Mouse (Mus musculus) adrenal gland, adult (tissue): ENCODE measurements at regions not wholly inside any gene's neighbourhood (a gene's known extent, or its start where the extent isn't known, plus 50 kb on each side); places are given as distances from the start of the nearest gene placed in this dataset.

Experiments used
- DNase-seq, 2 experiments: peaks; one replicate each; pipeline ENCODE4 v3.0.0; 2022 to 2023; ENCODE audit warnings: low spot score in 1 of 2; ENCODE audit not compliant: inconsistent age in 2 of 2

DNA sequence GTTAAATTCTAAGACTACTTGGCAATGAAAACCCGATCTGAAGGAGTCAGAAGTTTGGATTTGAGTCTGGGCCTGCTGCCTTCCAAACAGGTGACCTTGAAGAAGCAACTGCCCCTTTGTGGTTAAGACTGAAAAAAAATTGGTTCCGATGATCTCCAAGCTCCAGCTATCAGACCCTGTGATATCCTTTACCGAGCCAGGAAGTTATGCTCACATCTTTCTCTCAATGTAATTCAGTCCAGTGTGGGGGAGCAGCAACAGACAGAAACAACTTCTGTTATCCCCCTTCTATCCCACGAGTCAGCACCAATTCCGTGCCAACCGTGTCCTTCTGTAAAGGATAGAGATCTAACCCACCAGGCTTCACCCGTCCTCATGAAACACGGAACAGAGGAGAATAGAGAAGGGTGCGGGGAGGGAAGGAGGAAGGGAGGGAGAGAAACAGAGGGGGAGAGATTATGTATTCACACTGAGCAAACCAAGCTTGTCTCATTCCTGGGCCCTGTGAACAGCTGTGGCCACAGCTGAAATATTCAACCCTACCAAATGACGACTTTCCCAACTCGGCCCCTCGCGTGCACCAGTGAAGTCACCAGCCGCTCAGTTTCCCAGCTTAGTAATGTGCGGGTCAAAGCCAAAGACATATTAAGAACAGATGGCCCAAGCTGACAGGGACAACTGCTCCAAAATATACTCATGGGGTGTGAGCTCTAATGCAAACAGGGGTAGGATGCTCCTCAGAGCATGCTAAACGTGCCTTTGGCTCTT is 164.9 kb downstream of the Gas1 start:
- no peak for DNase-seq

DNA sequence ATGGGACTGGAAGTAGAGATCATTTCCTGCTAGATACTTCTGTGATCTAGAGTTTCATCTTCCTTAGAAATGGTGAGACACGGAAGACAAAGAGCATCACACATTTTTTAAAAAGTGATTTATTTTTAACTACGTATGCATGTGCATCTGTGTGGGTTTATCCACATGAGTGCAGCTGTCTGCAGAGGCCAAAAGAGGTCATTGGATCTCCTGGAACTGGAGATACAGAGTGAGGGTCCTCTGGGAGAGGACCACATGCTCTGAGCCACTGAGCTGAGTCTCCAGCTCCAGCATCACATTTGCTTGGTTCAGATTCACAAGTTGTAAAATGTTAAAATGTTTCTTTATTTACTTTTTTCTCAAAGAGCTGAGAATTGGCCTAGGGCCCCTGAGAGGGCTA is 166.1 kb downstream of the Gas1 start:
- no peak for DNase-seq

DNA sequence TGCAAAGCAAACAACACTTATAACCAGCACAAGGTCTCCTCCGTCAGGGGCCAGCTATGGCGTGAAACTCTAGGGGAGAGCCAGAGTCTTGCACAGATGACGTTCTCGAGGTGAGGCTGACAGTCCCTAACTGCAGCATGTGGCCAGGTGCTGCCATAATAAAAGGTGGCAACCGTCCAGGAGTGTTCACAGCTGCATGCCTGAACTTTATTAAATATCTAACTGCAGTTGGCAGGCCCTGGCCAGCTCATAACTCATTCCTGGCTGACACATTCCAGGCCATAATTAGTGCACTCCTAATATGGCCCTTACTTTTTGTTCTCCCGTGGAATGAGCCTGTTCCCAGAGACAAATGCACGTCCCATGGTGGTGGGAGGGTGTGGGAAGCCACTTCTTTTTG is 169.6 kb downstream of the Gas1 start:
- DNase-seq: peak in 1 of 2 experiments; percentile 42

DNA sequence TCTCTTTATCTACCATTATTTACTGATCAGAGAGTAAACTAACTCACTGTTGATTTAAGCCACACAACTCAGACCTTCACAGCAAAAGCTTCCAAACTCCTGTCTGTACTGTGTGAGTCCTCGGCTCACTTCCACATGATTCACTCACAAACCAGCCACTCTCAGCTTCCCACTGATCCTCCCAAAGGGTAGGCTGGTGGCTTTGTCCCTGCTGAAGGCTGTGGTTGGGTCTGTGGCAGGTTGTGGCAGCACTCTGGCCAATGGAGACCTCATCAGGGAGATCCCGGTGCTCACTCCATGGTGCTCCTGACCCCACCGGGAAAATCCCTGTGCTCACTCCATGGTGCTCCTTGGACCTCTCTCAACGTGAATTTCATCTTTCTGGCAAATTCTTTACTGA is 170.1 kb downstream of the Gas1 start:
- DNase-seq: peak; percentile 32 to 43

DNA sequence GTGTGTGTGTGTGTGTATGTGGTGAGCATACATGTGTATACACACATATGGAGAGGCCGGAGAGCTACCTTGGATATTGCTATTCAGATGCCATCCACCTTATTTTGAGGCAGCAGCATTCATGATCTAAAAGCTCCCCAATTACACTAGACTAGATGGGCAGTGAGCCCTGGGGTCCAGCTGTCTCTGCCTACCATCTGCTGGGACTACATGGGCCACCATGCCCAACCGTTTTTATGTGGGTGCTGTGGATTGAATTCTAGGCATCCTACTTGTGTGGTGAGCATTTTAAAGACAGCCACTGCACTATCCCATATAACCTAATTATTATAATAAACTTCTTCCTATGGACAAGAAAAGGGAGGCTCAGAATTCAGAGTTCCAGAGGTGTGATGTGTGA is 172.6 kb downstream of the Gas1 start:
- DNase-seq: no peak

DNA sequence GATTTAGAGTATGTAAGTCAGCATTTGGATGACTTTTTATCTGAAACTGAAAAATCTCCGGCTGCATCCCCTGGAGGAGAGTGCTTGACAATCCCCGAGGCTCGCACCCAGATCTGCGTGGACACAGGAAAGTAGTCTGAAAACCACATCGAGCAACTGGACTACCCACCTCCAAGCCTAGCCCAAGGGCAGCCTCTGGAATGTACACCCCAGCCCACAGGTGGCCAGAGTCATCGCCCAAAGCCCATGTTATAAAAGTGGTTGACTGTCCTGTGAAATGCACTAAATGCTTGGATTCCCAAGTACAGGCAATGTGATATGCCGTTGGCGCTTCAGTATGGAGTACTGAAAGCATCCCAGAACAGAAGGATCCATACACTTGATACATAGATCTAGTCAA is 175.1 kb downstream of the Gas1 start:
- no peak for DNase-seq

DNA sequence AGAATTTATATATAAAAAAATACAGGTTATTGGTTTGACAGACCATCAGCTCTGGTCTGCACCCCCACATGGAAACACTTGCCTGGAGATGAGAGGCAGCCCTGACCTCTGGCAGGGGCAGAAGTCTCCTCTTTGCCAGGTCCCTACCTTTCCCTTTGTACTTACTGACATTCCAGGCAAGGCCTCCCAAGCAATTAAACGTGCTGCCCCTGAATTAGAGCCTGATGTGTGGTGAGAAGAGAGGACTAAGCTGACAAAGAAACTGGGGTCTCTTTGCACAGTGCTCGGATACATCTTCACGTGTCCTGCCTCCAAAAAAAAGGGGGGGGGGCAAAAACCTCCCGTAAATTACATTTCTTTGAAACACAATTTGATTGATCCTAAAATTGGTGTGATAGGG is 175.5 kb downstream of the Gas1 start:
- DNase-seq: no peak

DNA sequence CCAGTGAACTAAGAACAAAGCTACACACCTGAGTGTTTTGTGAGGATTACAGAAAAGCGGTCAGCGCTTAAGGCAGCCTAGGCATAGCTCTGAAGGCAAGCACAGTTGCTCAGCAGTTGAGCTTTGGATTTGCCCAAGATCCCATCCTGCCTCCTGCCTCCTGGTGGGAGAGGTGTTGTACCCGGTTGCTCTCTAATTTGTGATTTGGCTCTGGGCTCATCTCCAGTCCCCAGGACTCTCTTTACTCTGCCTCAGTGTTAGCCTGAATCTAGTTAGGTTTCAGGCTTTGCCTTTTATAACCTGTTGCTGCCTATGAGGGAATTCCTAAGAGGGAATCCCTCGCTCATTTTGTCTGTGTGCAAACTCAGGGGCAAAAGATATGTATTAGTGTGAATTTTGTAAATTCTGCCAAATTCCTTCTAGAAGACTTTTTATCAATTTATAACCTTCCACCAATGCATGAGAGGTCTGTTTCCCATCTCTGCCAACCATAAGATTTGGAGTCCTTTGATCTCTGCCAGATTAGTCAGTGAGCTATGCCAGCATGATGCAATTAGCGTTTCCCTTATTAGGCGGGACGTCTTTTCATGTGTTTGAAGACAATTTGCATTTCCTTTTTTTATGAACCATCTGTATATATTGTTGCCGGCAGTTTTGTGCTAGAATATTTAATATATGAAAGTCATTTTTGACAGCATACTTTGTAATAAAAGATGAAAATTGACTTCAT is 176.4 kb downstream of the Gas1 start:
- DNase-seq: peak in 1 of 2 experiments; percentile 33

DNA sequence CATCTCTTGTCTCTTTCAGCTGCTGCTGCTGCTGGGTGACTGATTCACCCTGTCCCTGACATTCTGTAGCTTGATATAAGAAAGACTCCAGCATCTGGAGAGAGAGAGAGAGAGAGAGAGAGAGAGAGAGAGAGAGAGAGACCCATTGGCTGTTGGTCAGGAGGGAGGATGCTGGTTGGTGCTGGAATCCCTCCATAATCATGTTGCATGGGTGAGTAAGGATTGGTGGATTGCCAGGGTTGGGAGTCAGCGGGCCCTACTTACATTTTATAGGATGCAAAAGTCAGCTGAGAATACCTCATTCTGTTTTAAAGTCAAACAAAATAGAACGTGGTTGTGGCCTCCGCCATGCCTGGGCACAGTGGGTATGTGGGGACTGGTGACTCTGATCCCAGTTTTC is 174.5 kb upstream of the Tut7 start:
- DNase-seq: no peak

DNA sequence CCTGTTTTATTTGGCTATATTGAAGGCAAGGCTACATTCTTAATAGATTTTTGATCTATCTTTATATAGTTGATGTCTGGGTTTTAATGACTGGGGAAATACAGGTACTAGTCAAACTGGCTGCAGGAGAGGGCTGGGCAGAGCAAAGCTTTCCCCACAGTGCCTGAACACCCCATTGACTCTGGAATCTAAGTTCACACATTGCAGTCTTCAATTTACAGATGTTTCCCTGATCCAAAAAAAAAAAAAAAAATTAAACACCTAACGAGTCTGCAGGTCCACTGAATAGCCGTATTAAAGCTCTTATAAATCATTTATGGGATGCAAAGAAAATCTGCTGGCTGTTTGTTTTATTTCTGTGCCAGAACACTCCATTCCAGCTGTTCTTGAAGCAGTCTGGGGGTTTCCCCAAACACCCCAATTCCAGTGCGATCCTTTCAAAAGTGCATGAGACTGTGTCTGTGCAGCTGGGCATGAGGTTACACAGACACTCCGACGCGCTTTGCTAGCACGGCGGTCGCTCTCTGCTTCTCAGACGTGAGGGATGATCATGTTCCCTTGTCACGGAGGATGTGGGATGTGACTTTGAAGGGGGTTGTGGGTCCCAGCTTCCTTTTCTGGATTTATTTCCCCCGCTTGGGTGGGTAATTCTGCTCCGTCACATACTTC is 173.3 kb upstream of the Tut7 start:
- no peak for DNase-seq

DNA sequence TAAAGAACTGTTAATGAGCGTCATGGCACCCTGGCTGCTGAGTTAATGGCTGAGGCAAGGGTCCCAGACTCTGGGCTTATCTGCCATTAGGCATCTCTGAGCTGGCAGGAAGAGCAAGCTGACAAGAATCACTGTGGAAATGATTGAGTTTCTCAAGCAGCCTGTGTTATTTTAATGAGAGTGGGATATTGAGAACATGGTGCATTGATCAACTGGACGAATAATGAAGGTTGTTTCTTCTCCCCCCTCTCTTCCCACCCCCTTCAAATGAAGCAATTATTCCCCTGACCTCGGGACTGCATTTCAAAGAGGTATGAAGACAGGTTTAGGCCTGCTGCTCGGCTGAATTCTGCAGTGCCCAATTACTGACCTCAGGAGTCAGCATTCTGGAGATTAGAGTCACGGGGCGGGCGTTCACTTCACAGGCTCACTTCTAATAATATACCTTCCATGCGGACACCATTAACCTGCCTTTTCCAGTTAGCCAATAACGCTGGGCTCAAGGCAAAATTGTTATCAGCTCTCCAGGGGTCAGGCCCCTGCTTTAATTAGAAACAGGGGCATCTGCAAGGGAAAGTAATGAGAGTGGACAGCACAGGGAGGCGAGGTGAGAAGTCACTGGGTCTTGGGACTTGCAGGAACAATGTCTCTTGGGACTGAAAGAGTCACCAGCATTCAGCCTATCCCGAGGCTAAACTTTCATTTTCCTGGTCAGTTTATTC is 170.0 kb upstream of the Tut7 start:
- no peak for DNase-seq

DNA sequence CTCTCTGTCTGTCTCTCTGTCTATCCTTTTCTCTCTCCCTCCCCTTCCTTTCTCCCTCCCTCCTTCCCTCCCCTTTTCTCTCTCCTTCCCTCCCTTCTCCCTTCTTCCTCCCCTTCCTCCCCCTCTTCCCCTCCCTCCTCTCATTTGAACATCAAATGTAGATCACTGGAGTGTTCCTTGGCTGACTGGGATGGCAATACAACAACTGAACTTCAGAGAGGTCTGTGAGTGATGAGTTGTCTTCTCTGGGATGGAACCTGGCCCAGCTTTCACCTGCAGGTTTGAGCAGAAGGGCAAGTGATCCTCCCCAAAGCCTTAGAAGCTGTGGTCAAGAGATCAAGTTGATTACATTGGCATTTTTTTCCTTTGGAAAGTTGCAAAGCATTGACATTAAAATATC is 169.4 kb upstream of the Tut7 start:
- no peak for DNase-seq

DNA sequence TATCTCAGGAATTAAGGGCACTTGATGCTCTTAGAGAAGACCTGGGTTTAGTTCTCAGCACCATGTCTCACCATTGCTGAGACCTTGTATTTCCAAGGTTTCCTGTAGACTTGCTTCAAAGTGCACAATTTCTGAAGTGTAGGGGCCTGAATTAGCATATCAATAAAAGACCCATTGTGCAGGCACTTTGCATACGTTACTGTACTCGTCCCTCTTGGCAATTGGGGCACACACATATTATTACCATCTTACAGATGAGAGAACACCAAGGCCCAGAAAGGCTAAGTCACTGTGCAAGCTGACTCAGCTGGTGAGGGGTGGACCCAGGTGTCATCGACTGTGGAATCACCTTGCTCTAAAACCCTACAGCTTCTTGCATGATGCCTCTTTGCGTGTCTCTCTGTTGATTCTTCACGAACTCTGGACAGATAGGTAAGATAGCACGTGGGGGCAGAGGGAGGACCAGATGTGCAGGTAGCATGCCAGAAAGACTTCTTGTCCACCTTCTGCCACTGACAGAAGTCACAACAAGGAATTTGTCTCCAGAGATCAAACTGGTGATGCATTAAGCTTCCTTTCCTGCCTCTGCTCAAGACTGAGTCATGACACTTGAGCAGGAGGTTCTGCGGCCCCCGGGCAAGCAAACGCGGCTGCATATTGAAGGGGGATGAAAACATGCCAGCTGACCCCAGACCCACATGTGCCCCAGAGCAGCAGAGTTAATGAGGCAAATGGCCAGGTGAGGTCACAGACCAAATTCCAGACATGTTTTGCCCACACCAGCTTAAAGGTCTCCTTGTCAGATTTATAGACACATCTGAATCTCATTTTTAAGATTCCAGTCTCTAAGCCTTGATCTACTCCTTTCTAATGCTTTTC is 167.7 kb upstream of the Tut7 start:
- DNase-seq: no peak

DNA sequence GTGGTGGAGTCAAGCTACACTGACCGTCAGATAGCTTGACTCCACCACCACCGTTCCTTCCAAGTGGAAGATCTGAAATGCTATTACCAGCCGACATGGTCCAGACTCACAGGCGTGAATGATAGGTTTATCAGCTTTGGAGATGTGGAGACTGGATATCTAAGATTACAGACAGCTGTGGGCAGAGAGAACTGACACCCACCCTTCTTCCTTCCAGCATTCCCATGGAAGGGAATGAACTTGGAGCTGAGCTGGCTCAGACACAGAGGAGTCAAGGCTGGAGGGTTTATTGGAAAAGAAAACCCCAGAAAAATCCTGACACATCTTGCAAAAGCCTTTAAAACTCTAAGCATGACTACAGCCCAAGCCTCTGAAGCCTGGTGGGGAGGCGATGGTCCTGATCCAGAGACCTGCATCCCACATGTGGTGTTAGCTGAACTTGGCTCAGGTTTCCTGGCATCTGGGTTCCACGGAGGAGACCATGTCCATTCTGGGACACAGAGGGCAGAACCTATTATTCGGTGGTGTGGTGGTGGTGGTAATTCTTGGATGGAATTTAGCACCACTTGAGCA is 165.5 kb upstream of the Tut7 start:
- DNase-seq: no peak

DNA sequence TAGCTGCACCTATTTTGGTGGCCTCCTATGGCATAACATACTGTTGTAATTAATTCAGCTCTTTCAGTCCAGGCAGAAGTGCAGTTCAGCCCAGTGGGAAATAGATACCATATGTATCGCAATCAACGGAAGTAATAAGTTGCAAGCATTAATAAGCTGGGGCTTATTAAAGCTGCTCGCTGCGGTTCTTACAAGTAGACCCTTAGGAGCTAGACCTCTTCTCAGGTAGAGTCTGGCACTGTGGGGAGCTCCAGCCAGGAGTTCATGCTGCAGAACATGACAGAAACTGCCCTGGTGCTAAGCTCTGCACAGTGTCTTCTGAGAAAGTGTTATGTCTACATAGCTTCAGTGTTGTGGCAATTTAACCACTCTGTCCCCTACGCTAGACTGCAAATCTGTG is 153.5 kb upstream of the Tut7 start:
- no peak for DNase-seq

DNA sequence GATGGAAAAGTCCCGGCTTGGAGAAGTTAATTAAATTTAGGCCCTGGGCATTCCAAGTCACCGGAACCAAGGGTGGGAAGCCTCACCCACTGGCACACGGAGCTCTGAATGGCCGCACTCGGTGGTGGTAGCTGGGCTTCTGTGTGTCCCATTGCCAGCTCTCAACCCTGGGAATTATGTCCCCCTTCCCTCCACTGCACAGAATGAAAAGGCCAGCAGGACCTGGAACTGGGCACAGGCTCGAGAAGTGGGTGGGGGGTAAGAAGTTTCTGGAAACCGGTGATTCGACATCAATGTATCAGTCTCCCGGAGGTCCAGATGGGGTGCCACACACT is 149.1 kb upstream of the Tut7 start:
- no peak for DNase-seq

DNA sequence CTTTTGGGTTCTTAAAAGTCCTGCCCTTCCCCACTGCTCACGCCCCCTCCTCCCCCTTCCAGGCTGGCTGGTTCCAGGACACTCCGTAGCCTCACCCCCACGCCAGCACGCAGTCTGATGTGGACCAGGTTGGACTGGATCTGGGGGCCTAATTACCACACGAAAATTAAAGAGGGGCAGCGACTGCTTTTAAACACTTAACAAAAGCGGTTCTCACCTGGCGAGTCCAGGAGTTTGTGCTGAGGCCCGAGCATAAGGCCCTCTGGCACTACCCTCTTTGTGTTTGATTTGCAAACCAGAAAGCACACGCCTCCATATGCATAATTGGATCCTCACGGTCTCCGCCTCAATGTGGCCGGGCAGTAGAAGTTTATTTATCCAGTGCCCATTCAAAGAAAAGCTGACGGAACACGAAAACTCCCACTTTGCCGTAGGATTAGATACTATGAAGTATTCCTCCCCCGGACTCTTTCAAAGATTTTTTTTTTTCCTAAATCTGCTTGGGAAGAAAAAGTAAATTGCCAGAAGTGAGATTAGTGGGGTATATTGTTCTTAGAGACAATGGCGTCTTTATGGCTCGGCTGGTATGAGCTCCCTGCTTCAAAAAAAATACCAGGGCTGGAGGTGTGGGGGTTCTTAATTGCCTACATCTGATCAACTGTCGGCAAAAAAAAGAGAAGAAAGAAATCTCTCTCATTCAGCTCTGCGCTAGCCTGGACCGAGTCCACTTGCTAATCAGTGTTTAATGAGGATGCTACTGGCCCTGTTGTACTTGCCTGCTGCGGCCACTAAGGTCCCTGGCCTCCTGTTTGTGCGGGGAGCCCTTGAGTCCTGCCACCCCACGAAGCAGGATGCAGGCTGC is 148.5 kb upstream of the Tut7 start:
- peak in 1 of 2 experiments; percentile 46 for DNase-seq

DNA sequence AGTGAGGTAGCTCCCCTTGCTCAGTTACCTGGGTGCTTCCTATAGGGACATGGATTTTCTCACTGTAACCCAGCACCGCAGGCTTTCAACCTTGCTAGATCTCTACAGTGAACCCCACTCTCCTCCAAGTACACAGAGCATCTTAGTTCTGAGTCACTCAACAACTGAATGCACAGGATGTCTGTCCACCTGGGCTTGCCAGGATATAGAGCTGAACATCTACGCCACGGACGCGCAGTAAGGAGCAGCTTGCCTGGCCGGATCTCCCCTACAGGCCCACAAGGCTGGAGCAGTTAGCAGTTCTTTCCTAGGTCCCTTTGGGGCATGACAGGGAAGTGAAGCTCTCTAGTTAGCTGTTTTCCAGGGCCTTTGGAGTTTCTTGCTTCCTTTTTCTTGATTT is 147.5 kb upstream of the Tut7 start:
- DNase-seq: no peak

DNA sequence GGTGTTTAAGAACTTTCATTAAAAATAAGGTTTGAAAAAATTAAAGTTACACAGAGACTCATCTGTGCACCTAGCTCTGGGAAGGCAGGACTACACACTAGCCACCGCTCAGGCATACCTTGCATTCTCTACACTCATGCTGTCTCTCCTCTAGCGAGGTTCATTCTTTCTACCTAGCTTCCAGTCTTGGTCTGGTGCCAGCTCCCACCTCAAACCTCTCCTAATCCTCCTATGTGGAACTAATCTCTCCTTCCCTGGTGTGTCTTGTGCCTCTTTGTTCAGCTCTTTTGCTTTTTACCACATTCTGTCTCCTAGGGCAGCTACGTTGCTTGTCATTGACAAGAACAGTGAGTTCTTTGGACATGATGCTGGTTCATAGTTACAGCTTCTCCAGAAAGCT is 146.5 kb upstream of the Tut7 start:
- no peak for DNase-seq
